Mouse (Mus musculus) myocyte (in vitro differentiated cells): ENCODE data around the gene Abhd14b. TPM values are rescaled to one million over a fixed set of nuclear protein-coding genes. Genes with fewer than 3 reads are reported as not detected.
A peak's percentile ranks its signal among the peaks of the same experiment; 100 is the strongest.

ENCODE experiments used
- H3K27me3 ChIP-seq: one replicate; pipeline ENCODE4 v1.6.1; 2011; ENCODE audit not compliant: control insufficient read depth, insufficient read depth, insufficient read length
- H3K36me3 ChIP-seq: one replicate; pipeline ENCODE4 v1.6.1; 2011; ENCODE audit not compliant: control insufficient read depth, insufficient read depth
- H3K4me2 ChIP-seq: one replicate; pipeline ENCODE4 v1.6.1; 2011; ENCODE audit warnings: low read depth, control low read depth
- H3K4me3 ChIP-seq: one replicate; pipeline ENCODE4 v1.5.1; 2011; ENCODE audit warnings: mild to moderate bottlenecking, control low read depth, moderate library complexity
- H3K79me2 ChIP-seq: one replicate; pipeline ENCODE4 v1.6.1; 2011; ENCODE audit not compliant: control insufficient read depth, insufficient read depth
- H3ac ChIP-seq: one replicate; pipeline ENCODE4 v1.6.1; 2011; ENCODE audit not compliant: control insufficient read depth, insufficient read length
- CEBPB ChIP-seq: IDR thresholded peaks from 2 replicates; pipeline ENCODE4 v1.6.1; 2011; ENCODE audit warnings: mild to moderate bottlenecking, moderate library complexity; ENCODE audit not compliant: poor library complexity, insufficient read depth, severe bottlenecking
- E2F4 ChIP-seq: IDR thresholded peaks from one replicate; pipeline ENCODE4 v1.6.1; 2011; ENCODE audit warnings: mild to moderate bottlenecking, control low read depth, moderate library complexity; ENCODE audit not compliant: insufficient read depth
- MAX ChIP-seq: IDR thresholded peaks from one replicate; pipeline ENCODE4 v1.6.1; 2011; ENCODE audit warnings: low read depth, mild to moderate bottlenecking, control low read depth
- MYOD1 ChIP-seq, 3 experiments: IDR thresholded peaks; one replicate each; pipeline ENCODE4 v1.6.1; 2011; ENCODE audit warnings: control low read depth in 2 of 3, low read depth in 2 of 3, mild to moderate bottlenecking in 2 of 3, moderate library complexity in 1 of 3; ENCODE audit not compliant: insufficient read length in 2 of 3, control insufficient read depth in 1 of 3
- MYOG ChIP-seq, 3 experiments: IDR thresholded peaks; one replicate each; pipeline ENCODE4 v1.6.1; 2011; ENCODE audit warnings: control low read depth in 2 of 3, low read depth in 2 of 3, mild to moderate bottlenecking in 2 of 3; ENCODE audit not compliant: insufficient read length in 2 of 3, control insufficient read depth in 1 of 3, insufficient read depth in 1 of 3
- POLR2A ChIP-seq: IDR thresholded peaks from one replicate; pipeline ENCODE4 v1.6.1; 2011; ENCODE audit warnings: low read depth, mild to moderate bottlenecking, control low read depth, moderate library complexity; ENCODE audit not compliant: insufficient read length
- POLR2AphosphoS2 ChIP-seq: IDR thresholded peaks from one replicate; pipeline ENCODE4 v1.6.1; 2011; ENCODE audit warnings: low read depth, control low read depth; ENCODE audit not compliant: insufficient read length
- REST ChIP-seq: IDR thresholded peaks from one replicate; pipeline ENCODE4 v1.6.1; 2011; ENCODE audit warnings: mild to moderate bottlenecking, control low read depth, moderate library complexity; ENCODE audit not compliant: insufficient read depth, insufficient read length
- SRF ChIP-seq: IDR thresholded peaks from one replicate; pipeline ENCODE4 v1.6.1; 2011; ENCODE audit warnings: low read depth; ENCODE audit not compliant: control insufficient read depth, insufficient read length
- TCF12 ChIP-seq: IDR thresholded peaks from one replicate; pipeline ENCODE4 v1.6.1; 2011; ENCODE audit warnings: mild to moderate bottlenecking, control low read depth; ENCODE audit not compliant: poor library complexity, insufficient read depth, severe bottlenecking
- TCF3 ChIP-seq: IDR thresholded peaks from one replicate; pipeline ENCODE4 v1.6.1; 2011; ENCODE audit warnings: low read depth, control low read depth; ENCODE audit not compliant: insufficient read length
- USF1 ChIP-seq: IDR thresholded peaks from one replicate; pipeline ENCODE4 v1.6.1; 2011; ENCODE audit warnings: low read depth, mild to moderate bottlenecking, control low read depth, moderate library complexity
- polyA plus RNA-seq: library from polyadenylated mRNA; unstranded; fragments of >200 nt; fragmentation: generic; extraction: Trizol; gene quantifications from one replicate; pipeline ENCODE4 v1.2.1, GENCODE M21; 2012; ENCODE audit warnings: missing spikeins

Gene Abhd14b
- polyA plus RNA-seq, 1 experiment = 4.2 TPM

GRCm38 (mm10) chr9:106448498-106449031 is 1.3 kb downstream of the Abhd14b start:
- H3ac ChIP-seq = no peak overlapping the region
- H3K4me3 ChIP-seq = peak overlapping the region; percentile 40
- H3K4me2 ChIP-seq = peak overlapping the region; percentile 99
- H3K79me2 ChIP-seq = no peaks in the 10 kb centered on the region
- H3K36me3 ChIP-seq = no peaks in the 10 kb centered on the region
- H3K27me3 ChIP-seq = no peaks in the 10 kb centered on the region
- TF ChIP-seq MYOD1 (IDR thresholded peaks at IDR 0.05; ENCODE audit: control insufficient read depth in 1 of 3, insufficient read length in 2 of 3, low read depth in 2 of 3) = peak in 2 of 3 experiments; percentile 20 to 54
- TF ChIP-seq POLR2AphosphoS2 = peak; percentile 66
- TF ChIP-seq USF1 = no peak
- peak in 2 of 3 experiments; percentile 59 to 69 for TF ChIP-seq MYOG (IDR thresholded peaks at IDR 0.05; ENCODE audit: control insufficient read depth in 1 of 3, insufficient read depth in 1 of 3, insufficient read length in 2 of 3, low read depth in 2 of 3)
- TF ChIP-seq POLR2A = peak; percentile 50
- TF ChIP-seq TCF3 = no peak
- no peak for TF ChIP-seq REST

- no peaks in the 10 kb centered on the region for H3K27me3 ChIP-seq
- H3ac ChIP-seq = no peak overlapping the region
- H3K4me3 ChIP-seq = no peak overlapping the region
- peak overlapping the region; percentile 46 for H3K4me2 ChIP-seq
- no peaks in the 10 kb centered on the region for H3K36me3 ChIP-seq
- no peak for TF ChIP-seq E2F4
- no peak for TF ChIP-seq SRF
- no peak for TF ChIP-seq TCF12
- no peak for TF ChIP-seq MYOD1 (IDR thresholded peaks at IDR 0.05; ENCODE audit: control insufficient read depth in 1 of 3, insufficient read length in 2 of 3, low read depth in 2 of 3)
- TF ChIP-seq POLR2A = no peak
- no peak for TF ChIP-seq MYOG (IDR thresholded peaks at IDR 0.05; ENCODE audit: control insufficient read depth in 1 of 3, insufficient read depth in 1 of 3, insufficient read length in 2 of 3, low read depth in 2 of 3)
- peaks cover 10% of the 10 kb centered on the region for H3K79me2 ChIP-seq
These were observed 2.7 kb downstream of the Abhd14b start for GRCm38 (mm10) chr9:106449947-106450346.

- no peaks in the 10 kb centered on the region for H3K27me3 ChIP-seq
- TF ChIP-seq TCF3 = no peak
- TF ChIP-seq SRF = peak; percentile 18
- H3K4me3 ChIP-seq = no peak overlapping the region
- peaks cover 17% of the 10 kb centered on the region for H3K79me2 ChIP-seq
- no peak overlapping the region for H3ac ChIP-seq
- H3K4me2 ChIP-seq = peak overlapping the region; percentile 46
- H3K36me3 ChIP-seq = no peaks in the 10 kb centered on the region
These were observed 3.4 kb downstream of the Abhd14b start for GRCm38 (mm10) chr9:106450661-106451060.

GRCm38 (mm10) chr9:106451298-106451697 is 4.0 kb downstream of the Abhd14b start:
- Histone ChIP-seq H3K4me2 (peak overlapping the region; percentile 46), H3ac (no peak overlapping the region), H3K4me3 (no peak overlapping the region), H3K79me2 (peaks cover 23% of the 10 kb centered on the region), H3K27me3 (no peaks in the 10 kb centered on the region), H3K36me3 (no peaks in the 10 kb centered on the region)
- TF ChIP-seq MYOG (IDR thresholded peaks at IDR 0.05; ENCODE audit: control insufficient read depth in 1 of 3, insufficient read depth in 1 of 3, insufficient read length in 2 of 3, low read depth in 2 of 3) (no peak), CEBPB (no peak), POLR2A (no peak), USF1 (no peak), REST (no peak)

GRCm38 (mm10) chr9:106451899-106452298 is 4.6 kb downstream of the Abhd14b start:
- Histone ChIP-seq H3K4me3 (no peak overlapping the region), H3K4me2 (no peak overlapping the region), H3K27me3 (no peaks in the 10 kb centered on the region), H3K79me2 (peaks cover 29% of the 10 kb centered on the region), H3K36me3 (no peaks in the 10 kb centered on the region), H3ac (no peak overlapping the region)
- no peak for TF ChIP-seq REST
- no peak for TF ChIP-seq TCF3
- no peak for TF ChIP-seq POLR2AphosphoS2
- no peak for TF ChIP-seq MYOD1 (IDR thresholded peaks at IDR 0.05; ENCODE audit: control insufficient read depth in 1 of 3, insufficient read length in 2 of 3, low read depth in 2 of 3)
- TF ChIP-seq POLR2A = no peak
- no peak for TF ChIP-seq SRF
- no peak for TF ChIP-seq TCF12
- TF ChIP-seq CEBPB = no peak
- no peak for TF ChIP-seq MYOG (IDR thresholded peaks at IDR 0.05; ENCODE audit: control insufficient read depth in 1 of 3, insufficient read depth in 1 of 3, insufficient read length in 2 of 3, low read depth in 2 of 3)
- no peak for TF ChIP-seq MAX
- TF ChIP-seq USF1 = no peak
- no peak for TF ChIP-seq E2F4
